Mouse (Mus musculus): Measurements from ENCODE around the gene 2410004P03Rik. TPM values are rescaled to one million over a fixed set of nuclear protein-coding genes. Genes with fewer than 3 reads are reported as not detected.

Gene 2410004P03Rik
- polyA plus RNA-seq, 1 experiment from 2014 or later: 1.7 TPM

- no peaks in the 10 kb centered on the region for H3K9me3 ChIP-seq (ENCODE audit: control insufficient read depth, low read length)
- no peak overlapping the region for H3K4me2 ChIP-seq (replicated peaks; ENCODE audit: low read depth, low read length)
- no peaks in the 10 kb centered on the region for H3K36me3 ChIP-seq (ENCODE audit: control insufficient read depth, insufficient read depth, low read length)
- no peak overlapping the region for H3K27ac ChIP-seq (ENCODE audit: low read depth, low read length)
- 97% methylated on average over 1 of the region's 1 CpGs for WGBS
- ATAC-seq (ENCODE audit: low FRiP score) (no peak), DNase-seq (ENCODE audit: low spot score) (no peak)
- H3K4me3 ChIP-seq (ENCODE audit: low read depth, low read length): no peak overlapping the region
- 0 out of 2 replicates have a peak, but pooled peaks cover 4% of the 10 kb centered on the region for H3K27me3 ChIP-seq (ENCODE audit: control insufficient read depth, insufficient read depth, low read length)
- H3K9ac ChIP-seq (ENCODE audit: low read depth, low read length): no peak overlapping the region
- no peaks in the 10 kb centered on the region for H3K4me1 ChIP-seq (replicated peaks; ENCODE audit: control insufficient read depth, insufficient read depth, low read length)
Observed at GRCm38 (mm10) chr12:17049796-17050195, 38.3 kb upstream of the 2410004P03Rik start.

- DNase-seq (ENCODE audit: low spot score) (peak; percentile 33), ATAC-seq (ENCODE audit: low FRiP score) (peak; percentile 90)
- 51% methylated on average over 7 of the region's 7 CpGs for WGBS
- H3K27me3 ChIP-seq (ENCODE audit: control insufficient read depth, insufficient read depth, low read length): 0 out of 2 replicates have a peak, but pooled peaks cover 4% of the 10 kb centered on the region
- H3K9me3 ChIP-seq (ENCODE audit: control insufficient read depth, low read length): no peaks in the 10 kb centered on the region
- H3K4me1 ChIP-seq (replicated peaks; ENCODE audit: control insufficient read depth, insufficient read depth, low read length): no peaks in the 10 kb centered on the region
- no peak overlapping the region for H3K9ac ChIP-seq (ENCODE audit: low read depth, low read length)
- H3K4me2 ChIP-seq (replicated peaks; ENCODE audit: low read depth, low read length): no peak overlapping the region
- H3K4me3 ChIP-seq (ENCODE audit: low read depth, low read length): no peak overlapping the region
- H3K36me3 ChIP-seq (ENCODE audit: control insufficient read depth, insufficient read depth, low read length): no peaks in the 10 kb centered on the region
- H3K27ac ChIP-seq (ENCODE audit: low read depth, low read length): no peak overlapping the region
Observed at GRCm38 (mm10) chr12:17048979-17049612, 37.6 kb upstream of the 2410004P03Rik start.

- no peaks in the 10 kb centered on the region for H3K9me3 ChIP-seq (ENCODE audit: control insufficient read depth, low read length)
- DNase-seq (ENCODE audit: low spot score): no peak
- H3K4me1 ChIP-seq (replicated peaks; ENCODE audit: control insufficient read depth, insufficient read depth, low read length): no peaks in the 10 kb centered on the region
- no peaks in the 10 kb centered on the region for H3K27me3 ChIP-seq (ENCODE audit: control insufficient read depth, insufficient read depth, low read length)
- no peak overlapping the region for H3K27ac ChIP-seq (ENCODE audit: low read depth, low read length)
- no peak overlapping the region for H3K9ac ChIP-seq (ENCODE audit: low read depth, low read length)
- 42% methylated on average over 5 of the region's 5 CpGs for WGBS
- H3K4me3 ChIP-seq (ENCODE audit: low read depth, low read length): no peak overlapping the region
- H3K4me2 ChIP-seq (replicated peaks; ENCODE audit: low read depth, low read length): no peak overlapping the region
- no peaks in the 10 kb centered on the region for H3K36me3 ChIP-seq (ENCODE audit: control insufficient read depth, insufficient read depth, low read length)
- ATAC-seq (ENCODE audit: low FRiP score): no peak
Observed at GRCm38 (mm10) chr12:17043311-17043710, 31.8 kb upstream of the 2410004P03Rik start.

GRCm38 (mm10) chr12:17040567-17040966 lies 29.0 kb upstream of the 2410004P03Rik start:
- 70% methylated on average over 1 of the region's 1 CpGs for WGBS
- Histone ChIP-seq H3K36me3 (ENCODE audit: control insufficient read depth, insufficient read depth, low read length) (no peaks in the 10 kb centered on the region), H3K4me3 (ENCODE audit: low read depth, low read length) (no peak overlapping the region), H3K9me3 (ENCODE audit: control insufficient read depth, low read length) (no peaks in the 10 kb centered on the region), H3K27ac (ENCODE audit: low read depth, low read length) (no peak overlapping the region), H3K4me1 (replicated peaks; ENCODE audit: control insufficient read depth, insufficient read depth, low read length) (no peaks in the 10 kb centered on the region), H3K4me2 (replicated peaks; ENCODE audit: low read depth, low read length) (no peak overlapping the region), H3K27me3 (ENCODE audit: control insufficient read depth, insufficient read depth, low read length) (no peaks in the 10 kb centered on the region), H3K9ac (ENCODE audit: low read depth, low read length) (no peak overlapping the region)
- ATAC-seq (ENCODE audit: low FRiP score): no peak
- no peak for DNase-seq (ENCODE audit: low spot score)

- Histone ChIP-seq H3K9ac (ENCODE audit: low read depth, low read length) (no peak overlapping the region), H3K36me3 (ENCODE audit: control insufficient read depth, insufficient read depth, low read length) (no peaks in the 10 kb centered on the region), H3K4me1 (replicated peaks; ENCODE audit: control insufficient read depth, insufficient read depth, low read length) (no peaks in the 10 kb centered on the region), H3K4me2 (replicated peaks; ENCODE audit: low read depth, low read length) (no peak overlapping the region), H3K4me3 (ENCODE audit: low read depth, low read length) (no peak overlapping the region), H3K9me3 (ENCODE audit: control insufficient read depth, low read length) (no peaks in the 10 kb centered on the region), H3K27ac (ENCODE audit: low read depth, low read length) (no peak overlapping the region), H3K27me3 (ENCODE audit: control insufficient read depth, insufficient read depth, low read length) (no peaks in the 10 kb centered on the region)
- DNase-seq (ENCODE audit: low spot score) (no peak), ATAC-seq (ENCODE audit: low FRiP score) (no peak)
- WGBS: 76% methylated on average over 2 of the region's 2 CpGs
Observed at GRCm38 (mm10) chr12:17039415-17039814, 27.9 kb upstream of the 2410004P03Rik start.

GRCm38 (mm10) chr12:17038246-17038645 lies 26.7 kb upstream of the 2410004P03Rik start:
- Histone ChIP-seq H3K4me1 (replicated peaks; ENCODE audit: control insufficient read depth, insufficient read depth, low read length) (no peaks in the 10 kb centered on the region), H3K4me3 (ENCODE audit: low read depth, low read length) (no peak overlapping the region), H3K27me3 (ENCODE audit: control insufficient read depth, insufficient read depth, low read length) (no peaks in the 10 kb centered on the region), H3K9me3 (ENCODE audit: control insufficient read depth, low read length) (no peaks in the 10 kb centered on the region), H3K36me3 (ENCODE audit: control insufficient read depth, insufficient read depth, low read length) (no peaks in the 10 kb centered on the region), H3K4me2 (replicated peaks; ENCODE audit: low read depth, low read length) (no peak overlapping the region), H3K27ac (ENCODE audit: low read depth, low read length) (no peak overlapping the region), H3K9ac (ENCODE audit: low read depth, low read length) (no peak overlapping the region)
- 81% methylated on average over 6 of the region's 6 CpGs for WGBS
- DNase-seq (ENCODE audit: low spot score) (no peak), ATAC-seq (ENCODE audit: low FRiP score) (no peak)

GRCm38 (mm10) chr12:17037053-17037610 lies 25.6 kb upstream of the 2410004P03Rik start:
- DNase-seq (ENCODE audit: low spot score) (no peak), ATAC-seq (ENCODE audit: low FRiP score) (no peak)
- Histone ChIP-seq H3K27ac (ENCODE audit: low read depth, low read length) (no peak overlapping the region), H3K9me3 (ENCODE audit: control insufficient read depth, low read length) (no peaks in the 10 kb centered on the region), H3K4me1 (replicated peaks; ENCODE audit: control insufficient read depth, insufficient read depth, low read length) (no peaks in the 10 kb centered on the region), H3K9ac (ENCODE audit: low read depth, low read length) (no peak overlapping the region), H3K4me3 (ENCODE audit: low read depth, low read length) (no peak overlapping the region), H3K27me3 (ENCODE audit: control insufficient read depth, insufficient read depth, low read length) (no peaks in the 10 kb centered on the region), H3K36me3 (ENCODE audit: control insufficient read depth, insufficient read depth, low read length) (no peaks in the 10 kb centered on the region), H3K4me2 (replicated peaks; ENCODE audit: low read depth, low read length) (no peak overlapping the region)
- 69% methylated on average over 14 of the region's 14 CpGs for WGBS

- Histone ChIP-seq H3K4me3 (ENCODE audit: low read depth, low read length) (no peak overlapping the region), H3K36me3 (ENCODE audit: control insufficient read depth, insufficient read depth, low read length) (no peaks in the 10 kb centered on the region), H3K27me3 (ENCODE audit: control insufficient read depth, insufficient read depth, low read length) (no peaks in the 10 kb centered on the region), H3K4me1 (replicated peaks; ENCODE audit: control insufficient read depth, insufficient read depth, low read length) (no peaks in the 10 kb centered on the region), H3K27ac (ENCODE audit: low read depth, low read length) (no peak overlapping the region), H3K9ac (ENCODE audit: low read depth, low read length) (no peak overlapping the region), H3K9me3 (ENCODE audit: control insufficient read depth, low read length) (no peaks in the 10 kb centered on the region), H3K4me2 (replicated peaks; ENCODE audit: low read depth, low read length) (no peak overlapping the region)
- 63% methylated on average over 9 of the region's 9 CpGs for WGBS
- no peak for DNase-seq (ENCODE audit: low spot score)
- ATAC-seq (ENCODE audit: low FRiP score): no peak
Observed at GRCm38 (mm10) chr12:17036532-17036931, 25.0 kb upstream of the 2410004P03Rik start.

- no peaks in the 10 kb centered on the region for H3K27me3 ChIP-seq (ENCODE audit: control insufficient read depth, insufficient read depth, low read length)
- DNase-seq (ENCODE audit: low spot score): peak; percentile 35
- WGBS: 71% methylated on average over 2 of the region's 2 CpGs
- no peaks in the 10 kb centered on the region for H3K9me3 ChIP-seq (ENCODE audit: control insufficient read depth, low read length)
- no peaks in the 10 kb centered on the region for H3K36me3 ChIP-seq (ENCODE audit: control insufficient read depth, insufficient read depth, low read length)
- ATAC-seq (ENCODE audit: low FRiP score): no peak
- no peaks in the 10 kb centered on the region for H3K4me1 ChIP-seq (replicated peaks; ENCODE audit: control insufficient read depth, insufficient read depth, low read length)
- no peak overlapping the region for H3K4me3 ChIP-seq (ENCODE audit: low read depth, low read length)
- H3K4me2 ChIP-seq (replicated peaks; ENCODE audit: low read depth, low read length): no peak overlapping the region
- H3K27ac ChIP-seq (ENCODE audit: low read depth, low read length): no peak overlapping the region
- H3K9ac ChIP-seq (ENCODE audit: low read depth, low read length): no peak overlapping the region
Observed at GRCm38 (mm10) chr12:17035128-17035527, 23.6 kb upstream of the 2410004P03Rik start.
